Mouse (Mus musculus) 416B (cell line): ENCODE measurements at regions not wholly inside any gene's neighbourhood (a gene's known extent, or its start where the extent isn't known, plus 50 kb on each side); places are given as distances from the start of the nearest gene placed in this dataset.

Experiments used
- DNase-seq: peaks from one replicate; pipeline ENCODE4 v3.0.0; 2011; ENCODE audit warnings: low read depth

DNA sequence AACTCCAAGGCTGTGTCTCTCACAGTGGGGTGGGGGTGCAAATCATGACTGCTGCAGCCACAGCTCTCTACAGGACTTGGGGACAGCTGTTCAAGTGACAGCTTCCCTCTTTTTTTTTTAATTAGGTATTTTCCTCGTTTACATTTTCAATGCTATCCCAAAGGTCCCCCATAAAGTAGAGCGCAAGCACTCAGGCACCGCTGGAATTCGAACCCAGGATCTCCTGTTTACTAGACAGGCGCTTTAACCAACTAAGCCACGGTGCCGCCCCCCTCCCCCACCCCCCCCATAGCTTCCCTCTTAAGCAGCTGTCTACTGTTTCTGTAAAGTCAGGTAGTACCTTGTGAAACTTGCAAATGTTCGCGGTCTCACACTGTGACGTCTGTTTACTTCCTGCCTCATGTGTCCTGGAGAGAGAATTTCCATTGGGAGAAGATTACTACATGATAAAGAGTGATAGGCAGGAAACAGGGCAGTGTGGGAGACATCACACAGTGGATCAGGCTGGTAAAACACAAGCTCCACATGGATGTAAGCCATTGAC lies 324.7 kb downstream of the 1700129C05Rik start:
- no peak for DNase-seq

DNA sequence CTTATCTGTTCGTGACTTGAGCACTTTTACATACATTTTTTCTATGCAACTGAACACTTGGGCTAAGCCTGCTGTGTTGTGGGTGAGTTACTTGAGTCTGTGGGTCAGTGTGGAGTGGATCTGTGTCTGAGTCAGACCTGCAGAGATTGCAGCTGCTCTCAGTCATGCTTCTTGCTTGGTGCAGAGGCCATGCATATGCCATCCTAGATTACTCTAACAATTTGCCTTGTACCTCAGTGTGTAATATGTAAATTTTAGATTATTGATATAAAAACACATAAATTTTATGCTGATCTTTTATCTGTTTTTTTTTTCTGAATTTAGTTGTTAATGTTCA lies 326.2 kb downstream of the 1700129C05Rik start:
- no peak for DNase-seq

- no peak for DNase-seq
Measured at GRCm38 (mm10) chr14:58815616-58816539, 326.8 kb downstream of the 1700129C05Rik start.

- no peak for DNase-seq
Measured at GRCm38 (mm10) chr14:58812585-58812984, 330.1 kb downstream of the 1700129C05Rik start.

- no peak for DNase-seq
Measured at GRCm38 (mm10) chr14:58801402-58801861, 341.3 kb downstream of the 1700129C05Rik start.

- DNase-seq, result no peak
Measured at GRCm38 (mm10) chr14:58788190-58788945, 354.3 kb downstream of the 1700129C05Rik start.

- DNase-seq, result no peak
Measured at GRCm38 (mm10) chr14:58787618-58788017, 355.1 kb downstream of the 1700129C05Rik start.

GRCm38 (mm10) chr14:58786791-58787491 lies 355.8 kb downstream of the 1700129C05Rik start:
- DNase-seq, result no peak

GRCm38 (mm10) chr14:58783201-58783600 lies 359.5 kb downstream of the 1700129C05Rik start:
- no peak for DNase-seq

GRCm38 (mm10) chr14:58780306-58780705 lies 362.4 kb downstream of the 1700129C05Rik start:
- no peak for DNase-seq

GRCm38 (mm10) chr14:58778675-58779074 lies 364.0 kb downstream of the 1700129C05Rik start:
- DNase-seq, result no peak

- no peak for DNase-seq
Measured at GRCm38 (mm10) chr14:58761291-58761690, 381.4 kb downstream of the 1700129C05Rik start.

DNA sequence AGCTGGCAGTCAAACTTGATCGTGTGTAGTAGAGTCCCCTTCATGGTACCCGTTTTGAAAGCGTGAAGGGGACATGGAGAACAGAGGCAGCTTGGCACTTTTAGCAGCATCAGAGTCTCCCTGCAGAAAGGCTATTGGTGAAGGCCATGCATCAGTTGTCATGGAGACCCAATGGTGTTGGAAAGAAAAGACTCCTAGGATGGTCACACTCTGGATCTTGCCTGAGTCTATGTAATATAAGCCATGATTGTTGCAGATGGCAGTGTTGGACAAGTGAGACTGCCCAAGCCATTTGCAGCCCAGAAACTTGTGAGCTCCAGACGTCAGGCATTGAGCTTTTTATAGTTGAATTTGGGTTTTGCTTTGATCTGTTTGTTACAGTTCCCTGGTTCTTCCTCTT lies 382.9 kb downstream of the 1700129C05Rik start:
- no peak for DNase-seq

DNA sequence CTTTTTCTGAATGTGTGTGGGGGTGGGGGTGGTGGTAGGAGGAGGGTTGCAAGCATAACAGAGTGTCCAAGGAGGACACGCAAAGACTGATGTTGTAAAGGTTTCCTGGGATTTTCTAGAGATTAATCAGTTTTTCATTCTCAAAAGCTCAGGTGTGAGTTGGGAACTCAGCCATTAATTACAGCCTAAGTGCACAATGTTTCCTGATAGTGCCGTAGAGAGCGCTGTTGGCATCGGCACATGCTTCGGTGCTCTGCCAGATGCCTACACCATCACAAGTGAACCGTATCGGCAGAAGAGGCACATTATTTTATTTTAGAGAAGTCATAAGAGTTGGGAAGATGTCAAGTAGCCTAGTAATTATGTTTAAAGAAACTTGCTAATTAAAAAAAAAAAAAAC lies 388.9 kb downstream of the 1700129C05Rik start:
- no peak for DNase-seq

DNA sequence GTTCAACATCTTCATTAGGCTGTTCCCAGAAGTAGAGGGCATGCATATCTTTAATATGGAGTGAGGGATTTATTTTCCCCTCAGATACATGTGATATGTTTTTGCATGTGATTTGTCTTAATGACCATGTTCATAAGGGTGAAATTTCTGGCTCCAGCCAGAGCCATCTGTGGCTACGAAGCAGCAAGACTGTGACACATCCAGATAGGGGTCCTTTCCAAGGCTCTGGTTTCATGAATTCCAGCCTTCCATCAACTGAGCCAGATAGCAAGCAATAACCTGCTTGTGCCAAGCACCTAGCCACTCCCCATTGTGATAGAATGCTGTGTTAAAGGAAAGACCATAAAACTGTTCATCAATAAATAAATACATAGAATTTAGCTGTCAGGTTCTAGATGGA lies 389.6 kb downstream of the 1700129C05Rik start:
- no peak for DNase-seq

- no peak for DNase-seq
Measured at GRCm38 (mm10) chr14:58726418-58726817, 416.3 kb downstream of the 1700129C05Rik start.

DNA sequence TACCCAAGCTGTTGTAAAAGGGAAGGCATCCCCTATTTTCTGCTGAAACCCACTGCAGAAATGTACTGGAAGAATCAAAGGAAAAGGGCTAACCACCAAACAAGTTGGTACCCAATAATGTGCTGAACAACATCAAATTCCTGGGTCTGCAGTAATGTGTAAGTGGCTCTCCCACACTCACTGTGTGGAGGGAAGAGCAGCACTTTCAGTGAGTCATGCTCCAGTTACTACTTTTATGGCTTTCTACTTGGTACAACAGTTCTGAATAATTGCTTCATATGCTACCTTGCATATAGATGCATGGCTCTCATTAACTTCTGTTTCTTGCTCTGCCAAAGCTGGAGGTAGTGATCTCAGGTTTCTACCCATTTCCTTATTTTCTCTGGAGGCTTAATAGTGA lies 427.8 kb downstream of the 1700129C05Rik start:
- DNase-seq, result no peak

- no peak for DNase-seq
Measured at GRCm38 (mm10) chr14:58709861-58710260, 432.8 kb downstream of the 1700129C05Rik start.

DNA sequence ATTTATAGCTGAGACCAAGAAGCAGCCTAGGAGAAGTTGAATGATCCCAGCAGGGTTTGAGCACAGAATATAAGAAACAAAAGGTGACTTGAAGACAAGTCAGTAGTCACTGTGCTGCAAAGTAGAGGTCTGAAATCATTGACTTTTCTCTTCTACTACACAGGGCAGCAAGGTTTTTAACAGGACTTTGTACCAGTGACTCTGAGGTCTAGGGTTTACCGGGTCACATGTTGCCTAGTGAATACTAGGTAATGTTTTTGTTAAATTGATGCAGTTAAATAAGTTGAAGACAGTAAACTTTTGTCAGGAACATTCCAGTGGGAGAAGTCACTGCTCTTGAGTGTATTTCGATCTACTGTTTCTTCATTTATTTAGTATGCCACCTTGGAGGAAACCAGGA lies 433.4 kb downstream of the 1700129C05Rik start:
- DNase-seq, result no peak

- peak; percentile 42 for DNase-seq
Measured at GRCm38 (mm10) chr14:58701765-58702164, 440.9 kb downstream of the 1700129C05Rik start.

- no peak for DNase-seq
Measured at GRCm38 (mm10) chr14:58691129-58691828, 451.4 kb downstream of the 1700129C05Rik start.
